Mouse (Mus musculus) thymus, adult 2 months (tissue): Measurements from ENCODE around the gene Hmg20b. TPM values are rescaled to one million over a fixed set of nuclear protein-coding genes. Genes with fewer than 3 reads are reported as not detected.

Source experiments
- DNase-seq: peaks from one replicate; pipeline ENCODE4 v3.0.0; 2021
- H3K27ac ChIP-seq: fragments of 200-500 bp; 2 replicates; pipeline ENCODE4 v1.5.1; 2012; ENCODE audit warnings: low read length, control low read depth; ENCODE audit not compliant: control insufficient read depth, insufficient read depth
- H3K27me3 ChIP-seq: fragments of 200-500 bp; 2 replicates; pipeline ENCODE4 v1.6.1; 2012; ENCODE audit warnings: mild to moderate bottlenecking, low read length, moderate library complexity, mixed read lengths; ENCODE audit not compliant: control insufficient read depth, insufficient read depth
- H3K36me3 ChIP-seq: fragments of 200-500 bp; 2 replicates; pipeline ENCODE4 v1.6.1; 2012; ENCODE audit warnings: mild to moderate bottlenecking, low read length, moderate library complexity; ENCODE audit not compliant: control insufficient read depth, insufficient read depth
- H3K4me1 ChIP-seq: fragments of 200-500 bp; replicated peaks from 2 replicates; pipeline ENCODE4 v1.6.1; 2012; ENCODE audit warnings: low read length; ENCODE audit not compliant: control insufficient read depth, insufficient read depth
- H3K4me3 ChIP-seq: fragments of 200-500 bp; 2 replicates; pipeline ENCODE4 v1.5.1; 2012; ENCODE audit warnings: mild to moderate bottlenecking, low read length, control low read depth, moderate library complexity; ENCODE audit not compliant: control insufficient read depth, insufficient read depth
- CTCF ChIP-seq: fragments of 200-500 bp; IDR thresholded peaks from 2 replicates; pipeline ENCODE4 v1.5.1; 2012; ENCODE audit warnings: mild to moderate bottlenecking, control low read depth, low read length, moderate library complexity, borderline replicate concordance; ENCODE audit not compliant: control insufficient read depth, poor library complexity, insufficient read depth; ENCODE audit errors: extremely low read depth
- POLR2A ChIP-seq: fragments of 200-500 bp; IDR thresholded peaks from 2 replicates; pipeline ENCODE4 v1.6.1; 2012; ENCODE audit warnings: mild to moderate bottlenecking, low read length, control low read depth, moderate library complexity; ENCODE audit not compliant: control insufficient read depth, poor library complexity, insufficient read depth; ENCODE audit errors: extremely low read depth
- WGBS: fragments of 180-500 bp; shearing (Covaris S2); methylation state at CpG from one replicate; pipeline ENCODE4 v1.1.7; 2018; 5-methylcytosine and 5-hydroxymethylcytosine counted together
- polyA plus RNA-seq: library from polyadenylated mRNA; depleted of rRNA; stranded (reverse); fragments of >200 nt; gene quantifications from 2 replicates; pipeline ENCODE4 v1.2.3, GENCODE M21; 2012

Gene Hmg20b
- polyA plus RNA-seq, 1 experiment = 199 TPM

GRCm38 (mm10) chr10:81379183-81379553, 28.9 kb upstream of the Hmg20b start:
- DNase-seq = no peak
- no peaks in the 10 kb centered on the region for H3K27me3 ChIP-seq
- H3K36me3 ChIP-seq = no peaks in the 10 kb centered on the region
- peak overlapping the region; percentile 36; the same call in 1 of the 2 replicates for H3K27ac ChIP-seq
- H3K4me1 ChIP-seq = peaks cover 28% of the 10 kb centered on the region
- WGBS = 61% methylated on average over 3 of the region's 3 CpGs
- peak overlapping the region; percentile 59 for H3K4me3 ChIP-seq
- no peak for TF ChIP-seq CTCF
- TF ChIP-seq POLR2A = no peak

- Histone ChIP-seq H3K27ac (peak overlapping the region; percentile 36; the same call in 1 of the 2 replicates), H3K36me3 (no peaks in the 10 kb centered on the region), H3K4me1 (peaks cover 28% of the 10 kb centered on the region), H3K4me3 (peak overlapping the region; percentile 59), H3K27me3 (no peaks in the 10 kb centered on the region)
- under 1% methylated on average over 46 of the region's 46 CpGs for WGBS
- peak; percentile 100 for DNase-seq
- 0 out of 2 replicates have a peak, but pooled peaks have one; percentile 39 for TF ChIP-seq CTCF
- peak; percentile 81 for TF ChIP-seq POLR2A
Observed at GRCm38 (mm10) chr10:81378553-81379182, 28.4 kb upstream of the Hmg20b start.

GRCm38 (mm10) chr10:81377793-81378552, 27.7 kb upstream of the Hmg20b start, which contains the start of gene Fzr1:
Gene Fzr1 (minus strand): TSS chr10:81378516.
- peaks cover 28% of the 10 kb centered on the region for H3K4me1 ChIP-seq
- DNase-seq = no peak
- TF ChIP-seq CTCF = no peak
- TF ChIP-seq POLR2A = no peak
- 1% methylated on average over 58 of the region's 59 CpGs for WGBS
- peak within 1 kb of the TSS; percentile 73 for H3K4me3 ChIP-seq
- H3K36me3 ChIP-seq = no peaks in the 10 kb centered on the region
- peak within 1 kb of the TSS; percentile 36; the same call in 1 of the 2 replicates for H3K27ac ChIP-seq
- no peaks in the 10 kb centered on the region for H3K27me3 ChIP-seq

GRCm38 (mm10) chr10:81377362-81377664, 27.0 kb upstream of the Hmg20b start:
- Histone ChIP-seq H3K27me3 (no peaks in the 10 kb centered on the region), H3K4me1 (peaks cover 25% of the 10 kb centered on the region), H3K27ac (no peak overlapping the region), H3K4me3 (peak overlapping the region; percentile 73; the same call in 1 of the 2 replicates), H3K36me3 (no peaks in the 10 kb centered on the region)
- 3% methylated on average over 2 of the region's 2 CpGs for WGBS
- no peak for TF ChIP-seq POLR2A
- TF ChIP-seq CTCF = no peak
- no peak for DNase-seq

- peak; percentile 44 for DNase-seq
- Histone ChIP-seq H3K36me3 (no peaks in the 10 kb centered on the region), H3K4me1 (peaks cover 20% of the 10 kb centered on the region), H3K27ac (no peak overlapping the region), H3K4me3 (peak overlapping the region; percentile 73; the same call in 1 of the 2 replicates), H3K27me3 (no peaks in the 10 kb centered on the region)
- WGBS = 49% methylated on average over 6 of the region's 6 CpGs
- TF ChIP-seq CTCF (no peak), POLR2A (no peak)
Observed at GRCm38 (mm10) chr10:81376561-81377361, 26.5 kb upstream of the Hmg20b start.

- DNase-seq = no peak
Observed at GRCm38 (mm10) chr10:81375322-81375721, 25.0 kb upstream of the Hmg20b start.

More at GRCm38 (mm10) chr10:81375322-81375721, 25.0 kb upstream of the Hmg20b start:
- WGBS = 95% methylated on average over 10 of the region's 10 CpGs
- TF ChIP-seq POLR2A (no peak), CTCF (no peak)
- Histone ChIP-seq H3K27ac (no peak overlapping the region), H3K4me3 (no peak overlapping the region), H3K4me1 (peaks cover 20% of the 10 kb centered on the region), H3K36me3 (peaks cover 9% of the 10 kb centered on the region), H3K27me3 (no peaks in the 10 kb centered on the region)
